Mouse (Mus musculus): ENCODE data around the gene Tsc22d4. TPM values are rescaled to one million over a fixed set of nuclear protein-coding genes. Genes with fewer than 3 reads are reported as not detected.

Gene Tsc22d4
- polyA plus RNA-seq, 1 experiment, result 138 TPM

- DNase-seq (ENCODE audit: low read depth), result no peak
Measured at GRCm38 (mm10) chr5:137788946-137789531, 43.5 kb downstream of the Tsc22d4 start.

GRCm38 (mm10) chr5:137791553-137791952, 46.0 kb downstream of the Tsc22d4 start:
- DNase-seq (ENCODE audit: low read depth), result no peak

- no peak for DNase-seq (ENCODE audit: low read depth)
Measured at GRCm38 (mm10) chr5:137796606-137797005, 51.1 kb downstream of the Tsc22d4 start.

GRCm38 (mm10) chr5:137800917-137801316, 55.4 kb downstream of the Tsc22d4 start:
- no peak for DNase-seq (ENCODE audit: low read depth)

GRCm38 (mm10) chr5:137806158-137806557, 60.6 kb downstream of the Tsc22d4 start:
- no peak for DNase-seq (ENCODE audit: low read depth)

GRCm38 (mm10) chr5:137808316-137808715, 62.8 kb downstream of the Tsc22d4 start:
- no peak for DNase-seq (ENCODE audit: low read depth)

- DNase-seq (ENCODE audit: low read depth), result no peak
Measured at GRCm38 (mm10) chr5:137817466-137818222, 72.1 kb downstream of the Tsc22d4 start.

Other genes starting within 250 kb of the Tsc22d4 start
- 40.5 and 48.9 TPM in 2 replicates for gene Pop7, start 243.2 kb upstream of the Tsc22d4 start, polyA plus RNA-seq (2012; rRNA removed)
- 21.5 and 26.9 TPM in 2 replicates for gene Gigyf1, start 227.2 kb upstream of the Tsc22d4 start, polyA plus RNA-seq (2012; rRNA removed)
- not detected in 2 replicates for gene Epo, start 212.5 kb upstream of the Tsc22d4 start, polyA plus RNA-seq (2012; rRNA removed)
- 740 and 760 TPM in 2 replicates for gene Gnb2, start 212.2 kb upstream of the Tsc22d4 start, polyA plus RNA-seq (2012; rRNA removed)
- gene Actl6b, start 192.2 kb upstream of the Tsc22d4 start, polyA plus RNA-seq (2012; rRNA removed), result 0.35 TPM in 1 of 2 replicates, not detected in the other
- 1.1 and 1.3 TPM in 2 replicates for gene Tfr2, start 175.9 kb upstream of the Tsc22d4 start, polyA plus RNA-seq (2012; rRNA removed)
- 55.1 and 72.1 TPM in 2 replicates for gene Mospd3, start 144.7 kb upstream of the Tsc22d4 start, polyA plus RNA-seq (2012; rRNA removed)
- gene Pcolce, start 131.9 kb upstream of the Tsc22d4 start, polyA plus RNA-seq (2012; rRNA removed), result 97.0 and 119 TPM in 2 replicates
- 0.63 and 1.1 TPM in 2 replicates for gene Fbxo24, start 116.7 kb upstream of the Tsc22d4 start, polyA plus RNA-seq (2012; rRNA removed)
- 39.7 and 53.8 TPM in 2 replicates for gene Lrch4, start 116.6 kb upstream of the Tsc22d4 start, polyA plus RNA-seq (2012; rRNA removed)
- 21.1 and 26.1 TPM in 2 replicates for gene Gm20605, start 116.6 kb upstream of the Tsc22d4 start, polyA plus RNA-seq (2012; rRNA removed)
- 55.8 and 60.8 TPM in 2 replicates for gene Sap25, start 104.4 kb upstream of the Tsc22d4 start, polyA plus RNA-seq (2012; rRNA removed)
- gene Irs3, start 100.0 kb upstream of the Tsc22d4 start, polyA plus RNA-seq (2012; rRNA removed), result 19.8 and 25.6 TPM in 2 replicates
- gene Agfg2, start 61.0 kb upstream of the Tsc22d4 start, polyA plus RNA-seq (2012; rRNA removed), result 42.2 and 46.9 TPM in 2 replicates
- gene Nyap1, start 4.1 kb upstream of the Tsc22d4 start, polyA plus RNA-seq (2012; rRNA removed), result 3.9 and 4.1 TPM in 2 replicates
- gene Ppp1r35, start 33.1 kb downstream of the Tsc22d4 start, polyA plus RNA-seq (2012; rRNA removed), result 18.9 and 20.8 TPM in 2 replicates
- 41.5 and 45.5 TPM in 2 replicates for gene Mepce, start 41.9 kb downstream of the Tsc22d4 start, polyA plus RNA-seq (2012; rRNA removed)
- gene Zcwpw1, start 42.1 kb downstream of the Tsc22d4 start, polyA plus RNA-seq (2012; rRNA removed), result 2.0 and 3.1 TPM in 2 replicates
- 5.4 and 7.4 TPM in 2 replicates for gene Pilra, start 90.6 kb downstream of the Tsc22d4 start, polyA plus RNA-seq (2012; rRNA removed)
- gene Pilrb1, start 112.4 kb downstream of the Tsc22d4 start, polyA plus RNA-seq (2012; rRNA removed), result 3.2 and 3.5 TPM in 2 replicates
- gene Pilrb2, start 126.1 kb downstream of the Tsc22d4 start, polyA plus RNA-seq (2012; rRNA removed), result 3.4 and 4.3 TPM in 2 replicates
- 0.04 and 0.05 TPM in 2 replicates for gene Cyp3a13, start 175.9 kb downstream of the Tsc22d4 start, polyA plus RNA-seq (2012; rRNA removed)
- gene Gjc3, start 217.4 kb downstream of the Tsc22d4 start, polyA plus RNA-seq (2012; rRNA removed), result 0.04 and 0.05 TPM in 2 replicates
- 2.0 and 3.7 TPM in 2 replicates for gene Azgp1, start 235.8 kb downstream of the Tsc22d4 start, polyA plus RNA-seq (2012; rRNA removed)